Mouse (Mus musculus): ENCODE measurements around the gene Kif1b.
A peak's percentile ranks its signal among the peaks of the same experiment; 100 is the strongest.

Kif1b gene

DNA sequence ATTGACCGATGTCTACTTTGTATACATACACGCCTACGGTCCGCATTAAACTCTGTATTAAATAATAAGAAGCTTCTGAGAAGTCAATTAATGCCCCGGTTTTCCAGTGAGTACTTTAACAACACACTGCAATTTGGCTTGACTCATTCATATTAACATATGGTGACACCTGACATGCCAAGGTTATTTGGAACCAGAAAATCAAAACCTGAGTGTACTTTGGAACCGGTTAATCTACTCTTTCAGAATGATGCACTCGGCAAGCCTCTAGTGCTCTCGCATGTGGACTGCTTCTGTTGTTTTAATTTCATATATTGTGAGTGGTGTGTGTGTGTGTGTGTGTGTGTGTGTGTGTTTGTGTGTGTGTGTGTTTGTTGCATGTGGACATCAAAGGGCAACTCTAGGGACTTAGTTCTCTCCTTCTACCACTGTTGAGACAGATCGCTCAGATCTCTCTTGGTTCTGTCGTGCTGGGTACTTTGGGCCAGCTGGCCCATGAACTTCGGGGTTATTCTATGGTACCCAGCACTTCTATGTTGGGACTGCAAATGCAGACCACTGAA lies 6.9 kb upstream of the Kif1b start:
- no peak for DNase-seq (ENCODE audit: low spot score in 2 of 2)

DNA sequence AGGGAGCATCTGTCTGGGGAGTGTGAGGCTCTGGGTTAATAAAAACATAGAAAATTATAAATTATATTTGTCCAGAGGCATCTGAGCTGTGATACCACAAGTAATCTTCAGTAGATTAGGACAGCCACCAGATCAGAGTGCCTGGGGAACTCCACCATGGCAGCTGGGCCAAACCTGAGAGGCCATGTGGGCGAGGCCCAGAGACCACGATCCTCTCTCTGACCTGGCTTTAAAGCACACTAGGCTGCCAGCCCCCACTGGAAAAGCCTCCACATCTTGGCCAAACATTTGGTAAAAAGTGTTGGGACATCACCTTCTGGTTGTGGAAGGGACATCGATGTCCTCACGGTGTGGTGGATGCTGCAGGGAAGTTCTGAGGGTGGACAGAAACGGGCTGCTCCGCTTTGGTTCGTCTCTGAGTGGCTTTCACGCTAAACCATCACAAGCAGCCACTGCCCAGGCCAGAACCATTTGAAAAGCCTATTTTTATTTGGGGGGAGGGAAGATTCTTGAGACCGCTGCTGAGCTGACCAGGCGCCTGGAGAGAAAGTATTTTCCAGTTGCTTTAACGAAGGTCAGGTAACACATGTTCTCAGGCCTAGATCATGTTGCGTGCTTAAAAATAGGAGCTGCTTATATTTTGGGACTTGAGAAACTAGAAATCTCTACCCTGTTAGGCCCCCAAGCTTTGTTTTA lies 6.2 kb upstream of the Kif1b start:
- DNase-seq (ENCODE audit: low spot score in 2 of 2) = no peak

DNA sequence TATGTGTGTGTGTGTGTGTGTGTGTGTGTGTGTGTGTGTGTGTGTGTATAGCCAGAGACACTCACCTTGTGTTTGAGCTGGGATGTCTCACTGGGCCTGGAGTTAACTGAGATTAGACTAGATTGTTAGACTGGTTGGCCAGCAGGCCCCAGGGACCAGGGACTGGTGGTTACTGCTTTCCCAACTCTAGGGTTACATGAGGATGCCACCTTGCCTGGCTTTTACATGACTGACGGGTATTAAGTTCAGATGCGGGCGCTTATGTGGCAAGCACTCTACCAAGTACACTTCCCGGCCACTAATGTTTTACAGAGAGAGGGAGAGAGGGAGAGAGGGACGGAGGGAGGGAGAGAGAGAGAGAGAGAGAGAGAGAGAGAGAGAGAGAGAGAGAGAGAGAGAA lies 4.5 kb upstream of the Kif1b start:
- no peak for DNase-seq (ENCODE audit: low spot score in 2 of 2)

- no peak for DNase-seq (ENCODE audit: low spot score in 2 of 2)
Observed at GRCm38 (mm10) chr4:149308491-149308820, 963 bp upstream of the Kif1b start.

- peak in 1 of 2 experiments; percentile 52 for DNase-seq (ENCODE audit: low spot score in 2 of 2)
Observed at GRCm38 (mm10) chr4:149306712-149307595, 539 bp downstream of the Kif1b start.

DNA sequence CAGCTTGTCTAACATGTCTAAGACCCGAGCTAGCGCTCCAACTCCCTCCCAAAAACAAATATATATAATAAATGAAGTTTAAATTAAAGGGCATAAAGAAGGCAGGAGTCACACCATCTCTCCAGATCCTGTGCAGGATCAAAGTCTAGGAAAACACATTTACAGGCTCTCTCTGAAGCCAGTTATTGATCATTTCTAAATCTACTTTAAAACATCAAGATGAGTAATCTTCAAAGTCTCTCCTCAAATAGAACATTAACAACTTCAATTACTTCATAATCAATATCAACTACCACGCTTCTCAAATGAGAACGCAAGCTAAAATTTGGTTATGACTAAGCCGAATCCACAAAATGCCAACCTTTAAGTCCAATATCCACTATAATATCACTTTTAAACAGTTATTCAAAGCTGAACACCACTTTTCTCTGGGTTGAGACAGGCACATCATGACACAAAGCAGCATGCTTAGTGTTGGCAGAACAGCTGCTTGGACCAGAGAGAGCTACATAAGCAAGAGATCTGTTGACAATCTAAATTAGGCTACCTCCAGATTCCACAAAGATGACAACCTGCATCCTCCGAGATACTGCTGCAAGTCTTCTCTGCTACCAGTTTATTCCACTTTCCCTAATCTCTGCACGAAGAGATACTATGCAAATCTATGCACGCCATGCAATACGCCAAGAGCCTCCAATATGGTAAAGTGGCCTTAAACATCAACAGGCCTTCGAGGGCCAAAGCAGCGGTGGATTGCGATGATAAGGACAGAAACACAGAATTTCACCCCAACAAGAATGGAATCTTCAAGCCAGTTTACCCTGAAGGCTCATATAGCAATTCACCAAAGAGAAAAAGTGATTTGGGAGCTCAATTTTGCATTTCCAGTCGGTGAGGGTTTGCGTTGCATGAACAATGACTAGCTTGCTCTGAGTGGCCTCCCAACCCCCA lies 1.5 kb downstream of the Kif1b start:
- DNase-seq (ENCODE audit: low spot score in 2 of 2) = no peak

DNA sequence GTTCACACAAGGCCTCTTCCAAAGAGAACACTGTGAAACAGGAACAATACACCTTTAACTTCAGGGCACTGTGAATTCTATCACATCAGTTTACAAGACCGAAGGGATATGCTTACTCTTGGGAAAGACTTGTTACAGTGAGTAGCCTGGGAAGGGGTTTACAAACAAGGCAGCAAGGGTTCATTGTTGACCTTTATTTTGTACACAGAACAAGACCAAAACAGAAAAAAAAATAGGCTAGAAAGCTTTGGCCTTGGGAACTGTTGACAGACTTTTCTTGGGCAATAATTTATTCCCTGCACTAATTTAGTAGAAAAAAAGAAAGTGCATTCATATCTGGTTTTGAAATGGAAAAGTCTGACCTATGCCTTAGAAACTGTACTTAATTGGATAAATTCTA lies 3.0 kb downstream of the Kif1b start:
- no peak for DNase-seq (ENCODE audit: low spot score in 2 of 2)

DNA sequence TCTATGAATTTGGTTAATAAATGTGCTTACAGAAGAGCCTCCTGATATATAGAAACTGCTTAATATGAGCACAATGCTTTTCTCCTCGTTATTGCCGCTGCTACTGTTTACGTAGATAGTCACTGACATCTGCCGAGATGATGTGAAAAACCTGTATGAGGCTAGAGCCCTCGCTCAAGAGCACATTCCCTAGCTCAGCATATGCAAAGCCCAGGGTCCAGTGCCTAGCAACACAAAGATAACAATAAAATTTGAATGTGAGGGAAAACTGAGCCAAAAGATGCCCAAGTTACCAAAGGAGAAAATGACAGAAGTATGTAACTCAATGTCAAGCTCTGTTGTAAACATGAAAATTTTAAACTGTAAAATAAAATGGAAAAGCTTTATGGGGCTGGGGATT lies 4.0 kb downstream of the Kif1b start:
- DNase-seq (ENCODE audit: low spot score in 2 of 2) = no peak

DNA sequence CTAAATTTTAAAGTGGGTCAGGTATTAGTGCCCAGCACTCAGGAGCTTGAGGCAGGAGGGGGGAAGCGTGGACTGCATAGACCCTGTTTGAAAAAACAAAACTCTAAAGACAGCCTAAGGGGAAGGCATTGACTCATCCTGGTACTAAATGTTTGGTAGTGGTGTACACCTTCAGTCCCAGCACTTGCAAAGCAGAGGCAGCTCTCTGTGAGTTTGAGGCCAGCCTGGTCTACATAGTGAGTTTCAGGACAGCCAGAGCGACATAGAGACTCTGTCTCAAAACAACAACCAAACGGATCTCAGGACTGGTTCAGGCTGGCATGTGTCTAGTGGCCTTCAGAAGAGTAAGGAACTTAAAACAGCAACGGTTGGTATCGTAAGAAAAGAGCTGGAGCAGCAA lies 4.7 kb downstream of the Kif1b start:
- no peak for DNase-seq (ENCODE audit: low spot score in 2 of 2)

DNA sequence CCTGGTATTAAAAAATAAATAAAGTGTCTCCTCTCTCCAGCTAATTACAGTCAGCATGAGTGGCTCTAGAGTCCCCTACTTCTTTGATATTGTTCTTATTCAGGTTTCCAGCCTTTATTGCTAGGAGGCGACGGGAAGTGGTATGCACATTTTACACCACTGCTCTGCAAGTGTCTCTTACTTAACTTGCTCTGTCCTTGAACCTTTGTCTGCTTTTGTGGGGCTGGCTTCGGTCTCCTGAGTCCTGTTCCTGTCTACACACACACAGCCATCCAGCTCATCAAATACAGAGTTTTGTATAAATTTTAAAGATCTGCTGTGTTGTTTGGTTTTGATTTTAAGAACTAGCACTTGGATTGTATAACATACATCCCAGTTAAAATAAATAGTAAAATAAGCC lies 5.4 kb downstream of the Kif1b start:
- no peak for DNase-seq (ENCODE audit: low spot score in 2 of 2)

DNA sequence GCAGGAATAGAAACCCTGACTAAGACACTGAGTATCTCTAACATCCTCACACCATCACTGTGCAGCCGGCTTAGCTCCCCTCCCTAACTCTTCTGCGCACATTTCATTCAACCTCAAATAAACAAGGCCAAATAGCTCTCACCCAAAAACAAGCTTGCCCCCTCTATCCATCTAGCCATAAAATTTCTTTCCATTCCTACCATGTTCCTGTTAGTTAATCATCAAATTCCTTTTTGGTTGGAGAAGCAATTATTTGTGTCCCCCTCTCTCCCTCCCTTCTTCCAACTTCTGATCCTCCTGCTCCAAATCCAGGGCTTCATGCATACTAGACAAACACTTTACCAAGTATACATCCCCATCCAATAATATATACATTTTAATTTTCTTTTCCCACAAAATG lies 11.0 kb downstream of the Kif1b start:
- no peak for DNase-seq (ENCODE audit: low spot score in 2 of 2)

DNA sequence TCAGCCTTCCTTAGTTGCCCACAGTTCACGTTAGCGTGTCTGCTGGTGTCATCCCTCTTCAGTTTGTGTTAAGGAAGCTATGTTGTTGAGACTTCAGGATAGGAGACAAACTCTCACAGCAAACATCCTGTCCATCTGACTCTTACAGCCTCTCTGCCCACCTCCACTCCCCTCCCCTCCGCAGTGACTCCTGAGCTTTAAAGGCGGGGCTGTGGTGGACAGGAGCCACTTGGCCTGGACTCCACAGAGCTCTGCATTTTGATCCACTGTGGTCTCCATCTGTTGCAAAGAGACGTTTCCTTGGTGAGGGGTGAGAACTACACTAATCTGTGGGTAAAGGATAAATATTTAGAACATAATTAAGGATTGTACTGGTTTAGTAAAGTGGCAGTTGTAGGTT lies 14.5 kb downstream of the Kif1b start:
- no peak for DNase-seq (ENCODE audit: low spot score in 2 of 2)

GRCm38 (mm10) chr4:149291061-149291460 lies 16.4 kb downstream of the Kif1b start:
- no peak for DNase-seq (ENCODE audit: low spot score in 2 of 2)

DNA sequence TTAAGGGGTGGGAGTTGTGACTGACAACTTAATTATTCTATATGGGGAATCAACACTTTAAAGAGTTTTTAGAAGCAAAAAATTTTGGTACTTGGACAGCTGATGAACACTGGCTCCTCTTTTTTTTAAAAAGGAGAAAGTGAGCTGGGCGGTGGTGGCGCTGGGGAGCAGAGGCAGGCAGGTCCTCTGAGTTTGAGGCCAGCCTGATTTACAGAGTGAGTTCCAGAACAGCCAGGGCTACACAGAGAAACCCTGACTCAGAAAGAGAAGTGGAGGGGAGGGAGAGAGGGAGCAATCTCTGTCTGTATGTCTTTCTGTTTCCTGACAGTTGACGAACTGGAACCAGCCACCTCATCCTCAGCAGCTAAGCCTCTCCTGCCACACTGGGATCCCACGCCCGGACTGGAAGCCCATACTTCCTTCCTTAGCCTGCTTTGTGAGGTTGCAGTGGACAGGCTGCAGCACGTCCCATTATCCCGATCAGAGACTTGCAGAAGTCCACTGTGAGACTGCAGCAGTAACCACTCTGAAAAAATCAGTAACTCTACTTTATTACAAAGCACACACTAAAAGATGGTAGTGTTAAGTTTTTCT lies 17.2 kb downstream of the Kif1b start:
- no peak for DNase-seq (ENCODE audit: low spot score in 2 of 2)

GRCm38 (mm10) chr4:149286287-149287137 lies 21.0 kb downstream of the Kif1b start:
- no peak for DNase-seq (ENCODE audit: low spot score in 2 of 2)

DNA sequence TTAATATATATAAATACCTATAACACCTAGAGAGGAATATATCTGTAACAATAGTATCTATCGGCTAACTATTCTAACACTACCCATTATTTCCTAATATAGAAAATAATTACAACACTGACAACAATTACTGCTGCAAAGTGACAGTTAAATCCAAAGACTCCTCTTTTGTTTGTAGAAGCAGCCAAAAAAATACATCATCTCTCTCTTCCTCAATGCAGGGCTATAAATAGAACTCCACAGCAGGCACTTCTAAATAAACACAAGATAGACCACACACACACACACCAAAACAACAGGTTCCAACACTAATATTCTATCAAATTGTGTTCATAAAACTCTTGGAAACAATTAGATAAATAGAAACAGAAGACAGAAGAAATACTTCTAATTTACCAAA lies 21.8 kb downstream of the Kif1b start:
- DNase-seq (ENCODE audit: low spot score in 2 of 2) = no peak

DNA sequence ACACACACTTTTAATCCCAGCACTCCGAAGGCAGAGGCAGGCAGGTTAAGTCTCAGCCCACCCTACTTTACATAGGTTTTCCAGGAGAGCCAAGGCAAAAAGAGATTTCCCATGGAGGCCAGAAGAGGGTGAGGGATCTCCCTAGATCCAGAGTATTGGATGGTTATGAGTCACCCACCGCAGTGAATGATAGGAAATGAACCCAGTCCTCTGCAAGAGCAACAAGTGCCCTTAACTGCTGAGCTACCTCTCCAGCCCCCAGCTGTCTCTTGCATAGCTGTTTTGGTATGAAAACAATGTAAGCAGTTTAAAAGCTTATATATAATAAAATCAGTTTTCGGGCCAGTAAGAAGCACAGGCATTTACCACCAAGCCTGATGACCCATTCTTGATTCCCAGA lies 24.5 kb downstream of the Kif1b start:
- DNase-seq (ENCODE audit: low spot score in 2 of 2) = no peak

DNA sequence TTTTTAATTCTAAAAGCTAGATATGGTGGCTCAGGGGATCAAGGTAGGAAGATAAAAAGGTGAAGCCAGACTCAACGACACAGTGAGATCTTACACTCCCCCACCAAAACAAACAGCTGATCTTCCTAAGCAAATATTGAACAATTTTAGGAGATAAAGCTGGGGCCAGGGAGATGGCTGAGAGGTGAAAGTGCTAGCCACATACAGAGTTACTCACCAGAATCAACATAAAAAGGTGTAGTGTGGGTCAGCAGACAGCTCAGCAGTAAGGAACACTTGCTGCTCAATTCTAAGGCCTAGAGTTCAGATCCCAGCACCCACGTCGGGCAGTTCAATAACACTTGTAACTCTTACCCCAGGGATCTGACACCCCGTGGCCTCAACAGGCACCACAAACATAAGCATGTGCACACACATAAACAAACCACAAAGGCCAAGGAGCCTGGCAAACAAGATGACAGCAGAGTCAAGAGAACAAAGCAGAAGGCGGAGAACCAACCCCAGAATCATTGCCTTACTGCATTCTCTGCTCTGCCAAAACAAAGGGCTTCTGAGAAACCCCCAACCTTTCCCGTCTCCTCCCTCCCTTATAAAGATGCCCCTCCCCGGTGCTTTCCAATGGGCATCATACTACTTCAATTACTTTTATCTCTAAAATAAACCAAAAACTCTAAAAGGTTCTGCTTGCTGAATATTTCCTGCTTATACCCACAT lies 25.3 kb downstream of the Kif1b start:
- DNase-seq (ENCODE audit: low spot score in 2 of 2) = no peak

- no peak for DNase-seq (ENCODE audit: low spot score in 2 of 2)
Observed at GRCm38 (mm10) chr4:149277571-149277970, 29.9 kb downstream of the Kif1b start.

- no peak for DNase-seq (ENCODE audit: low spot score in 2 of 2)
Observed at GRCm38 (mm10) chr4:149273128-149273527, 34.4 kb downstream of the Kif1b start.

Measured in frontal cortex, postnatal 25 days (tissue).